Mouse (Mus musculus): ENCODE measurements around the gene Olfr411.

- TF ChIP-seq CTCF (IDR thresholded peaks at IDR 0.05; ENCODE audit: low read depth) (peak; percentile 65), EP300 (IDR thresholded peaks at IDR 0.05; ENCODE audit: low read depth) (no peak)
Measured at GRCm38 (mm10) chr11:74376847-74377246, 24.4 kb upstream of the Olfr411 start.

All from liver, embryonic 14.5 days (tissue).